12 mouse cellular contexts compared by ENCODE assay signal in genomic region chr19:31471766-31472165, GRCm38 (mm10).
DNase-seq lines count a peak whose midpoint lies in the region; TF ChIP-seq lines count a peak whose summit lies in the region.
"Had no signal": no experiment of that assay in that cellular context is flagged by ENCODE, and none has a peak within 500 bp of the region (broad histone marks: within the 10 kb centered on the region; RNA-seq: fewer than 3 reads in every experiment).

No protein-coding gene starts in this region.

- WGBS in heart, embryonic 10.5 days, result 17% methylated on average over 1 of the region's 1 CpGs
- WGBS in limb, embryonic 10.5 days, result 22% methylated on average over 1 of the region's 1 CpGs

- intact Hi-C loops in gastrocnemius, adult 2 months (cut with DNase I), result no loop called here

- no peaks in the 10 kb centered on the region for H3K9me3 ChIP-seq in heart, embryonic 10.5 days
- no peaks in the 10 kb centered on the region for H3K9me3 ChIP-seq in limb, embryonic 10.5 days (replicated peaks)
- H3K9me3 ChIP-seq: embryonic facial prominence, embryonic 13.5 days; forebrain, embryonic 12.5 days; G1E; midbrain, embryonic 12.5 days had no signal

- no peaks in the 10 kb centered on the region for H3K36me3 ChIP-seq in heart, embryonic 10.5 days
- H3K36me3 ChIP-seq in limb, embryonic 10.5 days, result no peaks in the 10 kb centered on the region
- H3K36me3 ChIP-seq: embryonic facial prominence, embryonic 13.5 days; forebrain, embryonic 12.5 days; G1E; midbrain, embryonic 12.5 days had no signal

- DNase-seq in heart, adult 18-20 months, result peak; percentile 18 to 27
- no peak for DNase-seq in heart, embryonic 10.5 days (ENCODE audit: low spot score)
- DNase-seq in NIH3T3 (ENCODE audit: low read depth), result peak; percentile 40
- peak; percentile 39 for DNase-seq in embryo, embryonic 11 days
- peak; percentile 29 for DNase-seq in limb, embryonic 10.5 days (ENCODE audit: low spot score)
- no peak for DNase-seq in urinary bladder, postnatal 14 days (ENCODE audit: low spot score)
- no peak for DNase-seq in gastrocnemius, adult 2 months
- DNase-seq: cerebellum, postnatal 10 days had no signal

- H3K4me3 ChIP-seq in heart, embryonic 10.5 days, result no peak overlapping the region
- no peak overlapping the region for H3K4me3 ChIP-seq in limb, embryonic 10.5 days
- H3K4me3 ChIP-seq in gastrocnemius, adult 2 months, result no peak overlapping the region
- H3K4me3 ChIP-seq: embryonic facial prominence, embryonic 13.5 days; forebrain, embryonic 12.5 days; midbrain, embryonic 12.5 days had no signal

- H3K4me1 ChIP-seq in heart, embryonic 10.5 days, result peaks cover 5% of the 10 kb centered on the region; the same call in 1 of the 2 replicates
- H3K4me1 ChIP-seq in limb, embryonic 10.5 days, result peaks cover 7% of the 10 kb centered on the region
- H3K4me1 ChIP-seq: forebrain, embryonic 12.5 days; midbrain, embryonic 12.5 days had no signal

- TF ChIP-seq CTCF in gastrocnemius, adult 2 months (IDR thresholded peaks at IDR 0.05), result no peak

- no peaks in the 10 kb centered on the region for H3K27me3 ChIP-seq in heart, embryonic 10.5 days (ENCODE audit: insufficient read depth, poor library complexity, severe bottlenecking)
- no peaks in the 10 kb centered on the region for H3K27me3 ChIP-seq in limb, embryonic 10.5 days (ENCODE audit: low read depth, poor library complexity, severe bottlenecking)
- H3K27me3 ChIP-seq: embryonic facial prominence, embryonic 13.5 days; forebrain, embryonic 12.5 days; midbrain, embryonic 12.5 days had no signal

- no peak overlapping the region for H3K27ac ChIP-seq in heart, embryonic 10.5 days
- no peak overlapping the region for H3K27ac ChIP-seq in limb, embryonic 10.5 days
- H3K27ac ChIP-seq in gastrocnemius, adult 2 months, result no peak overlapping the region
- H3K27ac ChIP-seq: embryonic facial prominence, embryonic 13.5 days; forebrain, embryonic 12.5 days; midbrain, embryonic 12.5 days had no signal

Comparison
In these comparisons a context has a peak if more than half of its experiments do, and no peak if none do; other contexts are left out.
1. DNase-seq: peak in heart, adult 18-20 months (2 of 2), NIH3T3 (single experiment), embryo, embryonic 11 days (single experiment) and limb, embryonic 10.5 days (single experiment); none in heart, embryonic 10.5 days (single experiment), urinary bladder, postnatal 14 days (single experiment) and gastrocnemius, adult 2 months (single experiment).